Mouse (Mus musculus): ENCODE measurements around the gene Pacrg. TPM values are rescaled to one million over a fixed set of nuclear protein-coding genes. Genes with fewer than 3 reads are reported as not detected.

Pacrg gene
- polyA plus RNA-seq, 1 experiment from 2014 or later: 1.0 TPM

DNA sequence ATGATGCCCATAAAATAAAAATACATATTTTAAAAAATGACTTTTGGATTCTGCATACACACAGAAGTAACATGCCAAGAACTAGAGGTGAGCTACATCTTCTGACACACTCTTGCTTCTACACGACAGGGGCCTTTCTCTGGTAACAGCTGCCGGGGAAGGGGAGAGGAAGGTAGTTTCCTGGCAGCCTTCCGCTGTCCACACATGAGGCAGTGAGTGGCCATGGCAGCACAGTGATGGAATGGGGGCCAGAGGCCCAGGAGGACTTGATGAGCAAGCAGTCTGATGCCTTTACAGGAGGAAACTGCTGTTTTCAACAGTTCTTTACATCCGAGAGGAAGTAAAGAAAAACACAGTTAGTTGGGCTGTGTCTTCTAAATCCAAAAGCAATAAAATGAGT lies 409.3 kb downstream of the Pacrg start:
- Histone ChIP-seq H3K27ac (no peak overlapping the region), H3K9me3 (no peaks in the 10 kb centered on the region), H3K36me3 (no peaks in the 10 kb centered on the region), H3K4me3 (replicated peaks) (no peak overlapping the region), H3K27me3 (replicated peaks) (no peaks in the 10 kb centered on the region; the same call in 1 of the 2 replicates), H3K9ac (no peak overlapping the region), H3K4me2 (no peak overlapping the region), H3K4me1 (no peaks in the 10 kb centered on the region)
- WGBS: 76% methylated on average over 4 of the region's 4 CpGs
- no peak for ATAC-seq (ENCODE audit: insufficient read depth, low FRiP score, low read depth)

GRCm38 (mm10) chr17:10429406-10429805 lies 410.7 kb downstream of the Pacrg start:
- H3K4me2 ChIP-seq: no peak overlapping the region
- 82% methylated on average over 11 of the region's 11 CpGs for WGBS
- H3K27ac ChIP-seq: no peak overlapping the region
- no peak for ATAC-seq (ENCODE audit: insufficient read depth, low FRiP score, low read depth)
- no peaks in the 10 kb centered on the region for H3K9me3 ChIP-seq
- no peak overlapping the region for H3K9ac ChIP-seq
- H3K4me3 ChIP-seq (replicated peaks): no peak overlapping the region
- H3K36me3 ChIP-seq: no peaks in the 10 kb centered on the region
- H3K27me3 ChIP-seq (replicated peaks): no peaks in the 10 kb centered on the region; the same call in 1 of the 2 replicates
- H3K4me1 ChIP-seq: no peaks in the 10 kb centered on the region

- Histone ChIP-seq H3K9ac (no peak overlapping the region), H3K4me1 (no peaks in the 10 kb centered on the region), H3K4me3 (replicated peaks) (no peak overlapping the region), H3K36me3 (no peaks in the 10 kb centered on the region), H3K4me2 (no peak overlapping the region), H3K27ac (no peak overlapping the region), H3K27me3 (replicated peaks) (no peaks in the 10 kb centered on the region; the same call in 1 of the 2 replicates), H3K9me3 (no peaks in the 10 kb centered on the region)
- WGBS: 65% methylated on average over 5 of the region's 5 CpGs
- ATAC-seq (ENCODE audit: insufficient read depth, low FRiP score, low read depth): no peak
Measured at GRCm38 (mm10) chr17:10425311-10425710, 414.8 kb downstream of the Pacrg start.

GRCm38 (mm10) chr17:10417558-10418253 lies 422.4 kb downstream of the Pacrg start:
- Histone ChIP-seq H3K27ac (no peak overlapping the region), H3K4me2 (no peak overlapping the region), H3K4me3 (replicated peaks) (no peak overlapping the region), H3K9me3 (no peaks in the 10 kb centered on the region), H3K36me3 (no peaks in the 10 kb centered on the region), H3K9ac (no peak overlapping the region), H3K27me3 (replicated peaks) (no peaks in the 10 kb centered on the region), H3K4me1 (no peaks in the 10 kb centered on the region)
- WGBS: 76% methylated on average over 7 of the region's 7 CpGs
- ATAC-seq (ENCODE audit: insufficient read depth, low FRiP score, low read depth): no peak

- 40% methylated on average over 4 of the region's 4 CpGs for WGBS
- no peak for ATAC-seq (ENCODE audit: insufficient read depth, low FRiP score, low read depth)
- no peak overlapping the region for H3K9ac ChIP-seq
- H3K27ac ChIP-seq: no peak overlapping the region
- no peaks in the 10 kb centered on the region for H3K9me3 ChIP-seq
- H3K36me3 ChIP-seq: no peaks in the 10 kb centered on the region
- H3K27me3 ChIP-seq (replicated peaks): no peaks in the 10 kb centered on the region
- H3K4me1 ChIP-seq: no peaks in the 10 kb centered on the region
- H3K4me3 ChIP-seq (replicated peaks): no peak overlapping the region
- H3K4me2 ChIP-seq: no peak overlapping the region
Measured at GRCm38 (mm10) chr17:10416995-10417394, 423.1 kb downstream of the Pacrg start.

DNA sequence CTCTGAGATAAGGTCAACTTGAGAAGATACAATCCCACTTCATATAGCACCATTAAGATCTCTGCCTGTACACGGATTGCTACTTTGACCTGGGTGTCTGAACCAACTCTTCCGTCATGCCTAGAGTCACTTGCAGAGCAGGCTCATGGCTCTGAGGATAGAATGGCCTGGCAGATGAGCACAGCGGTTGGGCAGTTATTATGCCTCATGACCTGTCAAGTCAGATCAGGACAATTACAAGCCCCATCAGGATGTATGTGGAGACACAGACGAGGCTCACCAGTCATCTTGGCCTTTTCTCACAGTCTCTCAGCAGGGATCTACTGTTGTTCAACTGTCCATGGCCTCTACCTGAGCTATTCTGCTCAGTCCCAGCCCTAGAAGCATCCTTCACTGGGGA lies 424.0 kb downstream of the Pacrg start:
- Histone ChIP-seq H3K4me3 (replicated peaks) (no peak overlapping the region), H3K9ac (no peak overlapping the region), H3K27ac (no peak overlapping the region), H3K27me3 (replicated peaks) (no peaks in the 10 kb centered on the region), H3K36me3 (no peaks in the 10 kb centered on the region), H3K4me2 (no peak overlapping the region), H3K4me1 (no peaks in the 10 kb centered on the region), H3K9me3 (no peaks in the 10 kb centered on the region)
- 92% methylated on average over 4 of the region's 4 CpGs for WGBS
- ATAC-seq (ENCODE audit: insufficient read depth, low FRiP score, low read depth): no peak

DNA sequence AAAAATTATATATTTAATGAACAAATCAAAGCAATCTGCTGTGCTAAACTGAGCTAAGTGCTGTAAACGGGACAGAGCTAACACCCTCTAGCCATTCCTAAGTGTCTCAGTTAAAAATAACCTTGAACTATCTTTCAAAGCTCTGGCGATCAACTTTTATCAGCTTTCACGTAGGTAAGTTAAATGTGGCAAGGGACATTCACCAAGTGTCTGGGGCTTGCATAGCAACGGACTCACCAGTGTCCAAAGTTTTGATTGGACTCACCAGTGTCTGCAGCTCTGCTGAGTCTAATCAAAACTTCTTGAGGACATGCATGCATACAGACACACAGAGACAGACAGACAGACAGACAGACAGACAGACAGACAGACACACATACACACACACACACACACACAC lies 425.7 kb downstream of the Pacrg start:
- no peak for ATAC-seq (ENCODE audit: insufficient read depth, low FRiP score, low read depth)
- Histone ChIP-seq H3K4me2 (no peak overlapping the region), H3K4me3 (replicated peaks) (no peak overlapping the region), H3K9ac (no peak overlapping the region), H3K36me3 (no peaks in the 10 kb centered on the region), H3K4me1 (no peaks in the 10 kb centered on the region), H3K9me3 (no peaks in the 10 kb centered on the region), H3K27ac (no peak overlapping the region), H3K27me3 (replicated peaks) (no peaks in the 10 kb centered on the region)
- WGBS: 59% methylated on average over 4 of the region's 4 CpGs

DNA sequence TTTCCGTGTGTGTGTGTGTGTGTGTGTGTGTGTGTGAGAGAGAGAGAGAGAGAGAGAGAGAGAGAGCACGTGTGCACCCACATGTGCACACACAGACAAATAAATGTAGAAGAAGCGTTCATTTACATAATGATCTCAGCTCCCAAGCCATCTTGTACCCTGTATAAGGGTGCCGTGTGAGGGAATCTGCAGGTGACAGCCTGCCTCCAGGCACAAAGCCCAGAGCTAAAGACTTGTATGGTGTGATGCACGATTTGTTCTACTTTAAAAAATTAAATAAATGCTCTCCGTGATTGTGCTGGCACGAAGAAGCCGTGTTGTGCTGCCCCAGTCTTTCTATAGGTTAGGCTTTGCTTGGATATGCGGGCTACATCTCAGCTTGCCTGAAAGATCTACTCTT lies 426.2 kb downstream of the Pacrg start:
- Histone ChIP-seq H3K27me3 (replicated peaks) (no peaks in the 10 kb centered on the region), H3K36me3 (no peaks in the 10 kb centered on the region)
- 86% methylated on average over 9 of the region's 9 CpGs for WGBS

GRCm38 (mm10) chr17:10410597-10411476 lies 429.3 kb downstream of the Pacrg start:
- 63% methylated on average over 8 of the region's 8 CpGs for WGBS
- H3K36me3 ChIP-seq: no peaks in the 10 kb centered on the region
- H3K4me1 ChIP-seq: no peaks in the 10 kb centered on the region
- no peak overlapping the region for H3K27ac ChIP-seq
- H3K27me3 ChIP-seq (replicated peaks): no peaks in the 10 kb centered on the region
- no peak overlapping the region for H3K4me3 ChIP-seq (replicated peaks)
- no peak overlapping the region for H3K4me2 ChIP-seq
- no peaks in the 10 kb centered on the region for H3K9me3 ChIP-seq
- ATAC-seq (ENCODE audit: insufficient read depth, low FRiP score, low read depth): no peak
- H3K9ac ChIP-seq: no peak overlapping the region

More for the DNA sequence above, 426.2 kb downstream of the Pacrg start:
- H3K9ac ChIP-seq: no peak overlapping the region
- no peak overlapping the region for H3K4me2 ChIP-seq
- no peaks in the 10 kb centered on the region for H3K4me1 ChIP-seq
- H3K27ac ChIP-seq: no peak overlapping the region
- no peak for ATAC-seq (ENCODE audit: insufficient read depth, low FRiP score, low read depth)
- no peaks in the 10 kb centered on the region for H3K9me3 ChIP-seq
- H3K4me3 ChIP-seq (replicated peaks): no peak overlapping the region

DNA sequence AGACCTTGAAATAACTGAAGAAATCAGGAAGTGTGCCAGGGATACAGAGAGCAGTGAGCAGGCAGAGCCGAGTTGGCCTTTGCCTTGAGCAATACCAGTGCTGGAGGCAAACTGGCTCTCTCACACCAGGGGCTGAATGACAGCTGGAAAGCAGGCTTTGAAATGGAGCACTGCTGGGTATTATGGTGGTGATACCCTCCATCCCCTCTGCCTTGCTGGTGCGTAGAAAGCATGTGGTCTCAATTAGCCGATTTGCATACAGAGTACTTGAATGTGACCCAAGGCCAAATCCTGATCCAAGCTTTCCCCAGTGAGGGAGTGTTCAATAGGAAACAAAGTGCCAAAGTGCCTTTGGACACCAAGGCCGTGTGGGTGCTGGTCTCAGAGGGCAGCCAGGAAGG lies 431.4 kb downstream of the Pacrg start:
- H3K4me3 ChIP-seq (replicated peaks): no peak overlapping the region
- H3K27ac ChIP-seq: no peak overlapping the region
- no peaks in the 10 kb centered on the region for H3K4me1 ChIP-seq
- H3K27me3 ChIP-seq (replicated peaks): no peaks in the 10 kb centered on the region
- H3K36me3 ChIP-seq: no peaks in the 10 kb centered on the region
- no peak overlapping the region for H3K9ac ChIP-seq
- H3K4me2 ChIP-seq: no peak overlapping the region
- 68% methylated on average over 4 of the region's 4 CpGs for WGBS
- no peaks in the 10 kb centered on the region for H3K9me3 ChIP-seq
- ATAC-seq (ENCODE audit: insufficient read depth, low FRiP score, low read depth): no peak

DNA sequence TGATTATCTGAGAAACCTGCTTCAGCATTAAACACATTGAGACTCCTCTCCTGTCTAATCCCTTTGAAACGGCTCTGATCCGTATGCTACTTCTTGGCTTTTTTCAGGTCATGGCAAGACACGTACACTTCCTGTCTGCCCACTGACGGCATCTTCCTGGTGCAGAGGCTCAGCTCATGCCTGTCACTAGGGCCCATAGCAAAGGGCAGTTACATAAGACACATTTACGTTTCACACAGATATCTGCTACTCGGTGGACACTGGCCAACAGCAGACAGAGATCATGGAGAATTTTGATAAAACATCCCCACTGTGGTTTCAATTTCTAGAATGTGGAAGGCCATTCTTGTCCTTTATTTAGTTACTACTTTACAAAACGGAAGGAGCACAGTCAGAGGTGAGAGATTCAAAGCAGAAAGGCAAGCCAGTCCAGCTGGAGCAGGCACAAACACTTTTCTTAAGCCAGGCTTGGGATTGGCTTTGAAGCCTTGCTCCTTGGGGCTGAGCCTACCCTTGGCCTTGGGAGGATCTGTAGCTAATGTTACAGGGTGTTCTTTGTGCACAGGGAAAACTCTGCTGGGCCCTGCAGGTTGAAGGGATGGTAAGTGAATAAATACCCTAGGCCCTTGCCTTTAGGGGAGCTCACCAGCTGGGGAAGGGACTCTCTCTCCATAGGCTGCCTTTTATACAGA lies 432.9 kb downstream of the Pacrg start:
- WGBS: 57% methylated on average over 7 of the region's 7 CpGs
- Histone ChIP-seq H3K4me3 (replicated peaks) (no peak overlapping the region), H3K36me3 (no peaks in the 10 kb centered on the region), H3K9me3 (no peaks in the 10 kb centered on the region), H3K27me3 (replicated peaks) (no peaks in the 10 kb centered on the region), H3K4me2 (no peak overlapping the region), H3K27ac (no peak overlapping the region), H3K9ac (no peak overlapping the region), H3K4me1 (no peaks in the 10 kb centered on the region)
- ATAC-seq (ENCODE audit: insufficient read depth, low FRiP score, low read depth): no peak

- ATAC-seq (ENCODE audit: insufficient read depth, low FRiP score, low read depth): no peak
- no peak overlapping the region for H3K4me3 ChIP-seq (replicated peaks)
- H3K4me1 ChIP-seq: no peaks in the 10 kb centered on the region
- H3K4me2 ChIP-seq: no peak overlapping the region
- H3K27ac ChIP-seq: no peak overlapping the region
- no peaks in the 10 kb centered on the region for H3K36me3 ChIP-seq
- no peaks in the 10 kb centered on the region for H3K27me3 ChIP-seq (replicated peaks)
- no peaks in the 10 kb centered on the region for H3K9me3 ChIP-seq
- WGBS: 59% methylated on average over 7 of the region's 7 CpGs
- H3K9ac ChIP-seq: no peak overlapping the region
Measured at GRCm38 (mm10) chr17:10406311-10406710, 433.8 kb downstream of the Pacrg start.

All from stomach, embryonic 15.5 days (tissue).